Comparison of ENCODE assay signal across 17 mouse cellular contexts in genomic region chr13:46087663-46088062, GRCm38 (mm10).
"Had no signal": no experiment of that assay in that cellular context is flagged by ENCODE, and none has a peak within 500 bp of the region (broad histone marks: within the 10 kb centered on the region; RNA-seq: fewer than 3 reads in every experiment).

No protein-coding gene starts in this region.

- DNase-seq: liver, embryonic 13.5 days; liver, postnatal 0 days; lung, adult 2 months; lung, postnatal 14 days; lung, postnatal 36 days; thymus, adult 18-20 months; thymus, postnatal 36 days had no signal

- H3K27ac ChIP-seq: liver, embryonic 13.5 days; liver, embryonic 15.5 days; lung, embryonic 15.5 days; macrophage; midbrain, embryonic 13.5 days; midbrain, embryonic 15.5 days; neural tube, embryonic 12.5 days; stomach, embryonic 15.5 days; stomach, postnatal 0 days had no signal

- H3K4me1 ChIP-seq: liver, embryonic 13.5 days; liver, embryonic 15.5 days; lung, embryonic 15.5 days; midbrain, embryonic 13.5 days; midbrain, embryonic 15.5 days; neural tube, embryonic 12.5 days; stomach, embryonic 15.5 days had no signal

- H3K4me3 ChIP-seq: liver, embryonic 13.5 days; liver, embryonic 15.5 days; lung, embryonic 15.5 days; midbrain, embryonic 13.5 days; midbrain, embryonic 15.5 days; neural tube, embryonic 12.5 days; stomach, embryonic 15.5 days had no signal

- H3K9me3 ChIP-seq: liver, embryonic 13.5 days; liver, embryonic 15.5 days; lung, embryonic 15.5 days; midbrain, embryonic 15.5 days; stomach, embryonic 15.5 days had no signal

- H3K27me3 ChIP-seq: liver, embryonic 13.5 days; liver, embryonic 15.5 days; lung, embryonic 15.5 days; midbrain, embryonic 13.5 days; midbrain, embryonic 15.5 days; neural tube, embryonic 12.5 days; stomach, embryonic 15.5 days had no signal

- ATAC-seq: liver, postnatal 0 days; lung, postnatal 0 days; midbrain, embryonic 13.5 days; midbrain, embryonic 15.5 days had no signal

- H3K36me3 ChIP-seq: liver, embryonic 13.5 days; liver, embryonic 15.5 days; lung, embryonic 15.5 days; midbrain, embryonic 13.5 days; midbrain, embryonic 15.5 days; neural tube, embryonic 12.5 days; stomach, embryonic 15.5 days had no signal

- H3K4me2 ChIP-seq: liver, embryonic 13.5 days; liver, embryonic 15.5 days; lung, embryonic 15.5 days; midbrain, embryonic 11.5 days; midbrain, embryonic 13.5 days; midbrain, embryonic 15.5 days; neural tube, embryonic 12.5 days; stomach, embryonic 15.5 days had no signal

- H3K9ac ChIP-seq: liver, embryonic 13.5 days; liver, embryonic 15.5 days; liver, postnatal 0 days; lung, embryonic 15.5 days; midbrain, embryonic 13.5 days; midbrain, embryonic 15.5 days; neural tube, embryonic 12.5 days; stomach, embryonic 15.5 days had no signal
